Mouse (Mus musculus) lung, embryonic 15.5 days (tissue): ENCODE results near the gene Selenof. TPM values are rescaled to one million over a fixed set of nuclear protein-coding genes. Genes with fewer than 3 reads are reported as not detected.

Source experiments
- ATAC-seq: fragments of 200-750 bp; cut with Nextera tagmentation; 2 replicates; pipeline ENCODE4 v1.8.0; 2017; ENCODE audit warnings: moderate number of reproducible peaks, borderline replicate concordance; ENCODE audit not compliant: low FRiP score, low TSS enrichment; ENCODE audit errors: extremely low read depth
- H3K27ac ChIP-seq: fragments of 300-500 bp; sonication (generic); 2 replicates; pipeline ENCODE4 v1.5.1; 2015; ENCODE audit warnings: moderate library complexity, mild to moderate bottlenecking, inconsistent platforms
- H3K27me3 ChIP-seq: fragments of 300-500 bp; sonication (generic); 2 replicates; pipeline ENCODE4 v1.6.1; 2015; ENCODE audit warnings: inconsistent platforms
- H3K36me3 ChIP-seq: fragments of 300-500 bp; sonication (generic); 2 replicates; pipeline ENCODE4 v1.6.1; 2015; ENCODE audit warnings: inconsistent platforms
- H3K4me1 ChIP-seq: fragments of 300-500 bp; sonication (generic); 2 replicates; pipeline ENCODE4 v1.6.1; 2015; ENCODE audit warnings: inconsistent platforms
- H3K4me2 ChIP-seq: fragments of 300-500 bp; sonication (generic); 2 replicates; pipeline ENCODE4 v1.6.1; 2015; ENCODE audit warnings: inconsistent platforms, mild to moderate bottlenecking, moderate library complexity
- H3K4me3 ChIP-seq: fragments of 300-500 bp; sonication (generic); 2 replicates; pipeline ENCODE4 v1.5.1; 2015; ENCODE audit warnings: mild to moderate bottlenecking, inconsistent platforms
- H3K9ac ChIP-seq: fragments of 300-500 bp; sonication (generic); 2 replicates; pipeline ENCODE4 v1.6.1; 2015; ENCODE audit warnings: inconsistent platforms
- H3K9me3 ChIP-seq: fragments of 300-500 bp; sonication (generic); 2 replicates; pipeline ENCODE4 v1.6.1; 2016; ENCODE audit warnings: inconsistent platforms
- WGBS: fragments of 180-500 bp; shearing (Covaris S2); methylation state at CpG from one replicate; pipeline ENCODE4 v1.1.7; 2015; 5-methylcytosine and 5-hydroxymethylcytosine counted together
- polyA plus RNA-seq: library from polyadenylated mRNA; unstranded; fragments of >200 nt; fragmentation: Nextera tagmentation; extraction: Ambion mirVana; gene quantifications from 2 replicates; pipeline ENCODE4 v1.2.1, GENCODE M21; 2015

The Selenof gene
- polyA plus RNA-seq, 1 experiment from 2014 or later, result 738 TPM

- no peaks in the 10 kb centered on the region for H3K9me3 ChIP-seq
Measured at GRCm38 (mm10) chr3:144606449-144606848, 36.3 kb downstream of the Selenof start.

GRCm38 (mm10) chr3:144608090-144608489 lies 38.0 kb downstream of the Selenof start:
- WGBS, result 86% methylated on average over 5 of the region's 5 CpGs
- Histone ChIP-seq H3K36me3 (no peaks in the 10 kb centered on the region), H3K4me3 (no peak overlapping the region), H3K9ac (no peak overlapping the region), H3K27me3 (no peaks in the 10 kb centered on the region), H3K27ac (no peak overlapping the region), H3K4me2 (no peak overlapping the region), H3K9me3 (no peaks in the 10 kb centered on the region), H3K4me1 (peaks cover 7% of the 10 kb centered on the region; the same call in 1 of the 2 replicates)
- no peak for ATAC-seq

More at GRCm38 (mm10) chr3:144606449-144606848, 36.3 kb downstream of the Selenof start:
- Histone ChIP-seq H3K27me3 (no peaks in the 10 kb centered on the region), H3K27ac (no peak overlapping the region), H3K4me2 (no peak overlapping the region), H3K4me3 (no peak overlapping the region), H3K36me3 (no peaks in the 10 kb centered on the region), H3K4me1 (0 out of 2 replicates have a peak, but pooled peaks cover 2% of the 10 kb centered on the region), H3K9ac (no peak overlapping the region)
- no peak for ATAC-seq
- WGBS, result 67% methylated on average over 4 of the region's 4 CpGs

GRCm38 (mm10) chr3:144610759-144611158 lies 40.7 kb downstream of the Selenof start:
- WGBS, result 44% methylated on average over 5 of the region's 5 CpGs
- Histone ChIP-seq H3K27me3 (no peaks in the 10 kb centered on the region; the same call in 1 of the 2 replicates), H3K9ac (no peak overlapping the region), H3K4me1 (peaks cover 11% of the 10 kb centered on the region; the same call in 1 of the 2 replicates), H3K4me3 (no peak overlapping the region), H3K36me3 (no peaks in the 10 kb centered on the region), H3K4me2 (no peak overlapping the region), H3K27ac (no peak overlapping the region), H3K9me3 (no peaks in the 10 kb centered on the region)
- no peak for ATAC-seq

GRCm38 (mm10) chr3:144611626-144612271 lies 41.6 kb downstream of the Selenof start:
- H3K9ac ChIP-seq, result no peak overlapping the region
- 30% methylated on average over 8 of the region's 8 CpGs for WGBS
- no peaks in the 10 kb centered on the region; the same call in 1 of the 2 replicates for H3K27me3 ChIP-seq
- ATAC-seq, result peak; percentile 28; the same call in 1 of the 2 replicates
- no peaks in the 10 kb centered on the region for H3K36me3 ChIP-seq
- H3K4me2 ChIP-seq, result no peak overlapping the region; the same call in 1 of the 2 replicates
- no peaks in the 10 kb centered on the region for H3K9me3 ChIP-seq
- H3K27ac ChIP-seq, result no peak overlapping the region
- H3K4me1 ChIP-seq, result peaks cover 14% of the 10 kb centered on the region; the same call in 1 of the 2 replicates
- H3K4me3 ChIP-seq, result no peak overlapping the region

GRCm38 (mm10) chr3:144612382-144612781 lies 42.3 kb downstream of the Selenof start:
- Histone ChIP-seq H3K9me3 (no peaks in the 10 kb centered on the region), H3K4me1 (peaks cover 15% of the 10 kb centered on the region; the same call in 1 of the 2 replicates), H3K4me3 (no peak overlapping the region), H3K27me3 (no peaks in the 10 kb centered on the region; the same call in 1 of the 2 replicates), H3K9ac (no peak overlapping the region), H3K4me2 (no peak overlapping the region; the same call in 1 of the 2 replicates), H3K27ac (no peak overlapping the region), H3K36me3 (no peaks in the 10 kb centered on the region)
- WGBS, result 36% methylated on average over 6 of the region's 6 CpGs
- no peak for ATAC-seq

- Histone ChIP-seq H3K9ac (no peak overlapping the region), H3K4me1 (peaks cover 15% of the 10 kb centered on the region; the same call in 1 of the 2 replicates), H3K4me3 (no peak overlapping the region), H3K27me3 (no peaks in the 10 kb centered on the region; the same call in 1 of the 2 replicates), H3K9me3 (no peaks in the 10 kb centered on the region), H3K36me3 (no peaks in the 10 kb centered on the region), H3K27ac (no peak overlapping the region), H3K4me2 (no peak overlapping the region)
- no peak for ATAC-seq
- WGBS, result 36% methylated on average over 6 of the region's 6 CpGs
Measured at GRCm38 (mm10) chr3:144614277-144614676, 44.2 kb downstream of the Selenof start.

- peaks cover 15% of the 10 kb centered on the region; the same call in 1 of the 2 replicates for H3K4me1 ChIP-seq
- no peak overlapping the region for H3K4me3 ChIP-seq
- no peak overlapping the region for H3K9ac ChIP-seq
- no peak for ATAC-seq
- H3K4me2 ChIP-seq, result no peak overlapping the region
- 50% methylated on average over 10 of the region's 10 CpGs for WGBS
- no peaks in the 10 kb centered on the region for H3K36me3 ChIP-seq
- H3K27ac ChIP-seq, result no peak overlapping the region
- no peaks in the 10 kb centered on the region for H3K9me3 ChIP-seq
- no peaks in the 10 kb centered on the region; the same call in 1 of the 2 replicates for H3K27me3 ChIP-seq
Measured at GRCm38 (mm10) chr3:144614698-144615097, 44.6 kb downstream of the Selenof start.

- Histone ChIP-seq H3K27ac (no peak overlapping the region), H3K4me1 (peaks cover 15% of the 10 kb centered on the region; the same call in 1 of the 2 replicates)
- WGBS, result 51% methylated on average over 9 of the region's 9 CpGs
Measured at GRCm38 (mm10) chr3:144615459-144615858, 45.4 kb downstream of the Selenof start.

GRCm38 (mm10) chr3:144616654-144617425 lies 46.7 kb downstream of the Selenof start:
- Histone ChIP-seq H3K27me3 (no peaks in the 10 kb centered on the region; the same call in 1 of the 2 replicates), H3K4me3 (no peak overlapping the region), H3K36me3 (no peaks in the 10 kb centered on the region), H3K9me3 (no peaks in the 10 kb centered on the region), H3K4me2 (no peak overlapping the region), H3K4me1 (peaks cover 10% of the 10 kb centered on the region; the same call in 1 of the 2 replicates), H3K9ac (no peak overlapping the region), H3K27ac (no peak overlapping the region)
- 72% methylated on average over 8 of the region's 8 CpGs for WGBS
- peak; percentile 79 for ATAC-seq

More at GRCm38 (mm10) chr3:144615459-144615858, 45.4 kb downstream of the Selenof start:
- no peak for ATAC-seq
- Histone ChIP-seq H3K27me3 (no peaks in the 10 kb centered on the region; the same call in 1 of the 2 replicates), H3K9me3 (no peaks in the 10 kb centered on the region), H3K4me2 (no peak overlapping the region), H3K4me3 (no peak overlapping the region), H3K36me3 (no peaks in the 10 kb centered on the region), H3K9ac (no peak overlapping the region)

- Histone ChIP-seq H3K27me3 (no peaks in the 10 kb centered on the region; the same call in 1 of the 2 replicates), H3K4me1 (peaks cover 8% of the 10 kb centered on the region; the same call in 1 of the 2 replicates), H3K4me2 (no peak overlapping the region), H3K4me3 (no peak overlapping the region), H3K27ac (no peak overlapping the region), H3K9me3 (no peaks in the 10 kb centered on the region), H3K9ac (no peak overlapping the region), H3K36me3 (no peaks in the 10 kb centered on the region)
- ATAC-seq, result no peak
- 72% methylated on average over 10 of the region's 10 CpGs for WGBS
Measured at GRCm38 (mm10) chr3:144617633-144618180, 47.6 kb downstream of the Selenof start.

GRCm38 (mm10) chr3:144622930-144623612 lies 53.0 kb downstream of the Selenof start:
- H3K9ac ChIP-seq, result no peak overlapping the region
- no peak overlapping the region for H3K27ac ChIP-seq
- no peak overlapping the region for H3K4me2 ChIP-seq
- H3K4me1 ChIP-seq, result 0 out of 2 replicates have a peak, but pooled peaks cover 9% of the 10 kb centered on the region
- peak; percentile 48; the same call in 1 of the 2 replicates for ATAC-seq
- H3K27me3 ChIP-seq, result no peaks in the 10 kb centered on the region
- no peak overlapping the region for H3K4me3 ChIP-seq
- H3K36me3 ChIP-seq, result no peaks in the 10 kb centered on the region
- WGBS, result 40% methylated on average over 13 of the region's 13 CpGs
- H3K9me3 ChIP-seq, result no peaks in the 10 kb centered on the region
